Mouse (Mus musculus): ENCODE results near the gene Zfp786. TPM values are rescaled to one million over a fixed set of nuclear protein-coding genes. Genes with fewer than 3 reads are reported as not detected.
A peak's percentile ranks its signal among the peaks of the same experiment; 100 is the strongest.

Zfp786 gene
- 2.7 and 9.3 TPM in 2 replicates for total RNA-seq (2014; fragmentation: Nextera tagmentation)
- total RNA-seq (2017), result 0.99 and 1.1 TPM in 2 replicates
- 0.20 and 0.26 TPM in 2 replicates for polyA plus RNA-seq (2012)

DNA sequence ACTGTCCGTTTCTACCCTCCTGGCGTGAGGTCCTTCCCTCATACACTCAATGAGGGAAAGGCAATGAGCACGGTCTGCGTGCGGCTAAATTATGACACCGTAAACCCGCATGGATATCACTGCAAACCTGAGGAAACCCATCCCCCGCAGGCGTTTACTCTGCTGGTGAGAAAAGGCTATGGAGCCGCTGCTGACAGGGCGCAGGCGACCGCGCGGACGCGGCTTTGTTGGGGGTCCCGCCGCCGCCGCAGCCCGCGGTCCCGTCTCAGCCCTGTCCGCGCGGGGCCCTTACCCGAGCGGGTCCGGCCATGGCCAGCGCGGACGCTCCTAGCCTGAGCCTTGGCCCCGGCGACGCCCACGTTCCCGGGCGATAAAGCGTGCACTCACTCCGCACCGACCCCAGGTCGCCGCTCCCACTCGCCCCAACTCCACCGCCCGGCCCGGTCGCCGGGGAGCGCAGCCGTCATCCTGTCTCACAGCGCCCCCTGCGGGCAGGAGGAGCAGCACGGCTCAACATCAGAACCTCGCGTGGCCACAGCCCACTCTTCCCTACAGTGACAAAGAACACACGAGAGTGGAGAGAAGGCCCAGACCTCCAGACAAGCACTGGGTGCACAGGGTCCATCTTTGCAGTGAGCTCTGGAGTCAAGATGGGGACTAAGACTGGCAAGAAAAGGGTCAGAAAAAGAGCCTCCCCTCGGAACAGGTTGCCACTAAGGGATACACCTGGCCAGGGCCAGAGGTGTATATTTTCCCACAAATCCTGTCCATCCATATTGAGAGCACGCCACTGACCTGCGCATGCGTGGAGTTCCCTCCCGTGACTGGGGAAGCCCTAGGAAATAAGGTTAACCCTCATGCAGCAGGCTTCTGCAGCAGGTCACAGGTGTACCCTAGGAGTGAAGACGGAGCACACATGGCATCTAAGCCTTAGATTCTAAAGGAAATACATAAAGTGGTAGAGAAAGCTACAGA lies at the start of gene Zfp786:
Zfp786 (minus strand) TSS at position 764 of the 975 bp plus-strand sequence.
- peak; percentile 72; the same call in 1 of the 2 replicates for ATAC-seq (ENCODE audit: extremely low read depth, insufficient number of reproducible peaks, low FRiP score, poor library complexity, severe bottlenecking)
- no peaks in the 10 kb centered on the region for H3K27me3 ChIP-seq (ENCODE audit: insufficient read depth, low read length)
- peak; percentile 78 for DNase-seq (ENCODE audit: low spot score)
- TF ChIP-seq CTCF (IDR thresholded peaks at IDR 0.05; ENCODE audit: low read depth, low read length) (peak; percentile 80), GATA1 (IDR thresholded peaks at IDR 0.05; ENCODE audit: borderline replicate concordance, low read length) (no peak)
- H3K36me3 ChIP-seq (replicated peaks), result peaks cover 2% of the 10 kb centered on the region
- peaks cover 24% of the 10 kb centered on the region for H3K4me1 ChIP-seq (ENCODE audit: insufficient read depth, low read depth, low read length)
- H3K9me3 ChIP-seq (replicated peaks), result no peaks in the 10 kb centered on the region
- H3K4me3 ChIP-seq (ENCODE audit: low read depth, low read length), result peak within 1 kb of the TSS; percentile 85

DNA sequence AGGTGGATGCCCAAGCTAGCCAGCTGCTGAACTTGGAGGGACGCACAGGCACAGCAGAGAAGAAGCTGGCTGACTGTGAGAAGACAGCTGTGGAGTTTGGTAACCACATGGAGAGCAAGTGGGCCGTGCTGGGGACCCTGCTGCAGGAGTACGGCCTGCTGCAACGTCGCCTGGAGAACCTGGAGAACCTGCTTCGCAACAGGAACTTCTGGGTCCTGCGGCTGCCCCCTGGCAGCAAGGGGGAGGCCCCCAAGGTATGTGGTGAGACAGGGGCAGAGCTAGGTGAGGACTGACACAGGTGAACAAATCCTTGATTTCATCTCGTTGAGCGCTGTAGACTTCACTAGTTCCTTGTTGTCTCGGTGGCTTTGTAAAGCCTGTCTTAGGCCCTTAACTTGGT lies 49.5 kb upstream of the Zfp786 start:
- no peaks in the 10 kb centered on the region for H3K9me3 ChIP-seq (replicated peaks)
- peaks cover 60% of the 10 kb centered on the region for H3K36me3 ChIP-seq (replicated peaks)
- H3K4me1 ChIP-seq (ENCODE audit: insufficient read depth, low read depth, low read length), result peaks cover 29% of the 10 kb centered on the region
- DNase-seq (ENCODE audit: low spot score), result no peak
- ATAC-seq (ENCODE audit: extremely low read depth, insufficient number of reproducible peaks, low FRiP score, poor library complexity, severe bottlenecking), result no peak
- TF ChIP-seq GATA1 (IDR thresholded peaks at IDR 0.05; ENCODE audit: borderline replicate concordance, low read length), result no peak
- TF ChIP-seq GATA2 (IDR thresholded peaks at IDR 0.05; ENCODE audit: borderline replicate concordance, low read depth, low read length), result no peak
- no peak for TF ChIP-seq CTCF (IDR thresholded peaks at IDR 0.05; ENCODE audit: low read depth, low read length)
- TF ChIP-seq TAL1 (conservative IDR thresholded peaks at IDR 0.05; ENCODE audit: low read depth, low read length), result no peak
- no peak for TF ChIP-seq POLR2AphosphoS5 (IDR thresholded peaks at IDR 0.05; ENCODE audit: insufficient replicate concordance, low read depth, low read length)
- H3K27me3 ChIP-seq (ENCODE audit: insufficient read depth, low read length), result no peaks in the 10 kb centered on the region
- no peak overlapping the region for H3K4me3 ChIP-seq (ENCODE audit: low read depth, low read length)

DNA sequence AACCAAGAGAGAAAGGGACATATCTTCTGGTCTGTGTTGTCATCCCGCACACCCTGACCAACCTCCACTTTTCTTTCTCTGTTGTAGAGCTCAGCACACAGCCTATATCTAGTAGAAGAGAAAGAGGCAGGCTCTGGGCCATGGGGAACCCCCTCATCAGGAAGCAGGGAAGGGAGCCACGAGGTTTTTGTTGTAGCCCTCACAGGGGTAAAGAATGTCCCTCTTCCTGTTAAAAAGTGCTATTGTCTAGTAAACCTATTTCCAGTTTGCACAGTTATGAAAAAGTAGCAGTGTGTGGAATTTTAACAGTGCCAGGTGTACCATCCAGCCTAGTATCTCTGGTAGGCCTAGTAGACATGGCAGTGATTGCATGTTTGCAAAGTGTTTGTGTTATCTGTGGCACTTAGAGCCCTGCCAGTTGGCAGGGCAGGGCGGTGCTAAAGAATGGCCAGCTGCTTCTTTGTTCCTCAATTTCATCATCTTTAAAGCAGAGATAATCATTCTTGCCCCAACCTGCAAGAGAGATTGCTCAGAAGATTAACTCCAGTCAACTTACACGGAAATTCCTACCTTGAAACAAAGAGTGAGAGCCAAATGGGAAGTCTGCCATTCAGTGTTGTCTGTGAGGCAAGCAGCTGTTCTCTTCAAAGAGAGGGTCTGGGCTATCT lies 48.5 kb upstream of the Zfp786 start:
- Histone ChIP-seq H3K9me3 (replicated peaks) (no peaks in the 10 kb centered on the region), H3K4me1 (ENCODE audit: insufficient read depth, low read depth, low read length) (peaks cover 29% of the 10 kb centered on the region), H3K27me3 (ENCODE audit: insufficient read depth, low read length) (no peaks in the 10 kb centered on the region), H3K4me3 (ENCODE audit: low read depth, low read length) (no peak overlapping the region), H3K36me3 (replicated peaks) (peaks cover 50% of the 10 kb centered on the region)
- ATAC-seq (ENCODE audit: extremely low read depth, insufficient number of reproducible peaks, low FRiP score, poor library complexity, severe bottlenecking), result no peak
- DNase-seq (ENCODE audit: low spot score), result peak; percentile 15
- TF ChIP-seq GATA1 (IDR thresholded peaks at IDR 0.05; ENCODE audit: borderline replicate concordance, low read length) (no peak), POLR2AphosphoS5 (IDR thresholded peaks at IDR 0.05; ENCODE audit: insufficient replicate concordance, low read depth, low read length) (no peak), GATA2 (IDR thresholded peaks at IDR 0.05; ENCODE audit: borderline replicate concordance, low read depth, low read length) (no peak), TAL1 (conservative IDR thresholded peaks at IDR 0.05; ENCODE audit: low read depth, low read length) (no peak), CTCF (IDR thresholded peaks at IDR 0.05; ENCODE audit: low read depth, low read length) (no peak)

DNA sequence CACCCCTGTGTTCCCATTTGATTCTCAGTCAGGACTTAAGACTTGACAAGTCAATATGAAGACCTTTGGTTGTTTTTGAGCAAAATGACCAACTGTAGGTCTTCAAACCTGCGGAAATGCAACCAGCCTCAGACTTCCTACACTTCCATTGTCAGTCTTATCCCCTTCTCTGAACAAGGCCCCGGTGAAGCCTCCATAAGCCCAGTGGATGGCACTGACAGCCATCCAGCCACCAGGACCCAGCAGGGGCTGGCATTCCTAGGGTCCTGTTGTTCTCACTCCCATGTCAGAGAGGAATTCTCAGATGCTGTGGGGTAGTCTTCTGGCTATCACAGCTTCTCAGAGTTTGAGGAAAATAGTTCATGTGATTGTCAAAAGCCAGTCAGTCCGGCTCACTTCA lies 47.9 kb upstream of the Zfp786 start:
- Histone ChIP-seq H3K36me3 (replicated peaks) (peaks cover 45% of the 10 kb centered on the region), H3K27me3 (ENCODE audit: insufficient read depth, low read length) (no peaks in the 10 kb centered on the region), H3K9me3 (replicated peaks) (no peaks in the 10 kb centered on the region), H3K4me1 (ENCODE audit: insufficient read depth, low read depth, low read length) (peaks cover 29% of the 10 kb centered on the region), H3K4me3 (ENCODE audit: low read depth, low read length) (peak overlapping the region; percentile 86)
- DNase-seq (ENCODE audit: low spot score) (peak; percentile 3), ATAC-seq (ENCODE audit: extremely low read depth, insufficient number of reproducible peaks, low FRiP score, poor library complexity, severe bottlenecking) (no peak)
- no peak for TF ChIP-seq GATA2 (IDR thresholded peaks at IDR 0.05; ENCODE audit: borderline replicate concordance, low read depth, low read length)

DNA sequence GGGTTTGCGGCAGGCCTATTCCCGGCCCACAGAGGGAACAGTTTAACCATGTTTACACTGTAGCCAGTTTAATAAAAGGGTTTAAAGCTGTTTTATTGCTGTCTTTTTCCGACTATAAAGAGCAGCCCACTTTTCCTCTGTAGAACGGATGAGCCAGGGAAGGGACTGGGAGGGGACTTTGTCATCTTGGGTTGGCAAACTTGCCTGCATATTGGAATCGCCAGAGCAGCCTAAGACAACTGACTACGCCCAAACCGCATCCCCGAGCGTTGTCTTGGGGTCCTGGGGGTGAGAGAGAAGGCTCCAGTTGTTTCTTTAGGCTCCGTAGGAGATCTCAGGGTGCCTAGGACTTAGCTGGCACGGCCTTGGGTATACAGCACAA lies 47.5 kb upstream of the Zfp786 start:
- Histone ChIP-seq H3K27me3 (ENCODE audit: insufficient read depth, low read length) (no peaks in the 10 kb centered on the region), H3K9me3 (replicated peaks) (no peaks in the 10 kb centered on the region), H3K4me1 (ENCODE audit: insufficient read depth, low read depth, low read length) (peaks cover 29% of the 10 kb centered on the region), H3K36me3 (replicated peaks) (peaks cover 40% of the 10 kb centered on the region), H3K4me3 (ENCODE audit: low read depth, low read length) (peak overlapping the region; percentile 86)
- no peak for TF ChIP-seq GATA1 (IDR thresholded peaks at IDR 0.05; ENCODE audit: borderline replicate concordance, low read length)
- no peak for ATAC-seq (ENCODE audit: extremely low read depth, insufficient number of reproducible peaks, low FRiP score, poor library complexity, severe bottlenecking)
- peak; percentile 34 for DNase-seq (ENCODE audit: low spot score)

DNA sequence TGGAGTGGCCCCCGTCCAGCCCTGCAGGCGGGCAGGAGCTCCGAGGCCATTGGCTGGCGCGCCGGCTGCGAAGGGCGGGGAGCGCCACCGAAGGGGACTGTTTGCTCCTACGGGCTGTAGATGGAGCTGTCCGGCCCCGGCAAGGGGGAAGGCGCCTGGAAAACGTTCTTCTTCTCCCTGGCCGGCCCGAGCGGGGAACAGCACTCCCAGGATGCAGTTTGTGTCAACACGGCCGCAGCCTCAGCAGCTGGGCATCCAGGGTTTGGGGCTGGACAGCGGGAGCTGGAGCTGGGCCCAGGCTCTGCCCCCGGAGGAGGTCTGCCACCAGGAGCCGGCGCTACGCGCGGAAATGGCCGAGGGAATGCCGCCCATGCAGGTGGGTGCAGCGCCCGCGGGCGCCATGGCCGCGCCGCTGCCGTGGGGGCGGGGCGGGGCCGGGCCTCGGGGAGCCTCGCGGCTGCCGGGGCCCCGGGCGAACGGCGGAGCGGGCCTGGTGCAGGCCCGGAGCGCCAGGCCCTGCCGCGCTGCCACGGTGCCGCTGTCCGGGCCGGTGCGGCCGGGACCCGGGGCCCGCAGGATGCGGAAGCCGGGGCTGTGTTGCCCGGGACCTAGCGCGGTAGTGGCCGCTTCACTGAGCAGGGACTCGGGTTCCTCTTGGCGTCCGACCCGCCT lies 46.9 kb upstream of the Zfp786 start:
- peak; percentile 95 for DNase-seq (ENCODE audit: low spot score)
- Histone ChIP-seq H3K36me3 (replicated peaks) (peaks cover 35% of the 10 kb centered on the region), H3K9me3 (replicated peaks) (no peaks in the 10 kb centered on the region), H3K27me3 (ENCODE audit: insufficient read depth, low read length) (no peaks in the 10 kb centered on the region), H3K4me1 (ENCODE audit: insufficient read depth, low read depth, low read length) (peaks cover 27% of the 10 kb centered on the region), H3K4me3 (ENCODE audit: low read depth, low read length) (peak overlapping the region; percentile 86)
- no peak for TF ChIP-seq POLR2AphosphoS5 (IDR thresholded peaks at IDR 0.05; ENCODE audit: insufficient replicate concordance, low read depth, low read length)
- no peak for TF ChIP-seq CTCF (IDR thresholded peaks at IDR 0.05; ENCODE audit: low read depth, low read length)
- TF ChIP-seq TAL1 (conservative IDR thresholded peaks at IDR 0.05; ENCODE audit: low read depth, low read length), result no peak
- TF ChIP-seq GATA1 (IDR thresholded peaks at IDR 0.05; ENCODE audit: borderline replicate concordance, low read length), result no peak
- TF ChIP-seq GATA2 (IDR thresholded peaks at IDR 0.05; ENCODE audit: borderline replicate concordance, low read depth, low read length), result no peak
- ATAC-seq (ENCODE audit: extremely low read depth, insufficient number of reproducible peaks, low FRiP score, poor library complexity, severe bottlenecking), result peak; percentile 79

All from G1E (cell line).